Mouse (Mus musculus) spleen, postnatal 10 days (tissue): ENCODE data around the gene Dlgap4.

Source experiments
- DNase-seq, 2 experiments: peaks; one replicate each; pipeline ENCODE4 v3.0.0; 2021 to 2022; ENCODE audit warnings: low spot score in 2 of 2

The Dlgap4 gene

DNA sequence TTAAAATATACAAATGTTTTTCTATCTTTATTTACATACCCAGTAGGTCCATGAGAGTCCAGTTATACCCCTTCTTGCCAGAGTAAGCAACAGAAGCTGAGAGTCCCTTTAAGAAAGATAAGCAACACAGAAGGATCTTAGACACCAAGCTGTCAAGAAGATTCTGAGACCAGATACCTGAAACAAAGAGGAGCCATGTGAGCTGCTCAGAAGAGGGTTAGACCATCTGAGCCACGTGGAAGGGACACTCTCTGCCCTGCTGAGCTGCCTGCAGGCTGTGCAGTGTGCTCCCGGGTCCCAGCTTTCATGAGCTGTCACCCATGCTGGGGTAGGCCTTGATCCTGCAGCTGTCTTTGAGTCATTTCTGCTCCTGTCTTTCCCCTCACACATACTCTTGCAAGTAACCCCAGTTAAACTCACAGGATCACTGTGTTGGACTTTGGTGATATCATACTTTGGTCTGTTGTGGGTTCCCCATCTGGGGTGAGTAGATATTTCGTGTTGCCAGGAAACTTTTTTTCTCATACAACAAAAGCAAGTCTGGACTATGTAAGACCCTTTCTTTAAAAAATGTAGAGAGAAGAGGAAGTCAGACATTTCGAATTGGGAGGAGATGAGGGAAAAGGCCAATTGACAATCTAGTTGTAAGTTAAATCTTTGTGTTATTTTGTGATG, 190.3 kb downstream of the Dlgap4 start:
- DNase-seq: no peak

DNA sequence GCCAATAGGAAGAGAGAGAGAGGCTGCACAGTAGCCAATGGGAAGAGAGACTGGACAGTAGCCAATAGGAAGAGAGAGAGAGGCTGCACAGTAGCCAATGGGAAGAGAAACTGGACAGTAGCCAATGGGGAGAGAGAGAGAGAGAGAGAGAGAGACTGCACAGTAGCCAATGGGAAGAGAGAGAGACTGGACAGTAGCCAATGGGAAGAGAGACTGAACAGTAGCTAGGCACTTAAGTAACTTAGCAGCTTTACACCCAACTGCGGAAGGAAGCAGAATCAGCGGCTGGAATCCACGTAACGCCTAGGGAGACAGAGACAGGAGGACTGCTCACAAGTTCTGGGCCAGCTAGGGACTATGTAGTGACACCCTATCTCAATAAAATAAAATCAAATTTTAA, 191.1 kb downstream of the Dlgap4 start:
- no peak for DNase-seq

DNA sequence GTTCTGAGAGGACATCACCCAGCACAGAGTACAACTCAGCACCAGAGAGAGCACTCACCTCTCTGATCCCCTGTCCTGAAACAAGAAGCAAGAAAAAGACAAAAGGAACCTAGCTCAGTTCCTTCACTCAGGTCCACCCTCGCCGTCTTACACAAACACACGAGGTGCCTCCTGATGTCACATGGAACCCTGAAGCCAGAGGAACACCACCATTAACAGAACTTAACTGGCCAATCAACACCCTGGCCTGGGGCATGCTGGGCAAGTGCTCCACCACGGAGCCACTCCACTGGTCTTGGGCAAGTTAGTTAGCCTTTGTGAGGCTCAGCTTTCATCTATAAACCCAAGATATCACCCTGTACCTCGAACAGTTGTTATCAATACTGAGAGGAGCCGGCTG, 193.4 kb downstream of the Dlgap4 start:
- no peak for DNase-seq

GRCm38 (mm10) chr2:156809579-156809978, 196.1 kb downstream of the Dlgap4 start:
- peak; percentile 36 to 49 for DNase-seq

DNA sequence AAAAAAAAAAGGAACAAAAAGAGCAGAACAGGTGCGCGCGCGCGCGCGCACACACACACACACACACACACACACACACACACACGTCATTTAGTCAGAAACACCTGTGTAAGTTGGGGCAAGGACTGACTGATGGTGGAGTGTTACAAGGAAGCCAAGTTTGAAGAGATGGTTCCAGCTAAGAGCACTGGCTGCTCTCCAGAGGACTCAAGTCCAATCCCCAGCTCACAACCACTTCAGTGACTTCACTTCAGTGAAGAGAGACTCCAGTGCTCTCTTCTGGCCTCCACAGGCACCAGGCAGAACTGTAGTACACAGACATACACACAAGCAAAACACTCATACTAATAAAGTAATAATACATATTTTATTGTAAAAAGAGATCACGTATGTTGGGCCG, 197.2 kb downstream of the Dlgap4 start:
- no peak for DNase-seq

DNA sequence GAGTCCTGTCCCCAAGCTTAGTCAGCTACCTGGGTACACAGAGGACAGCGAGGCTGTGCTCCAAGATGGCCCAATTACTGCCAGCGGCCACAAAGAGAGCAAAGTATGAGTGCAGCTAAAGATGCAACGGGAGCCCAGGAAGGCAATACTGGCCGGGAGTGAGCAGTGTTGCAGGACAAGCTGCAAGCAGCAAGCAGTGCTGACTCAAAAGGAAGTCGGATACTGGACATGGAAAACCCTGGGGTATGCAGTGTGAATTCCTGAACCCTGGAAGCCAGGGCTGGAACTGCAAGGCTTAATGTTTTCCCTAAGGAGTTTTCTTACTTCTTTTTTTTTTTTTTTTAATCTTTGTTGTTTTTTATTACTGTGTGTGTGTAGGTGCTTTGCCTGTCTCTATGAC, 198.1 kb downstream of the Dlgap4 start:
- no peak for DNase-seq
